Mouse (Mus musculus): ENCODE data around the gene Mrpl2. TPM values are rescaled to one million over a fixed set of nuclear protein-coding genes. Genes with fewer than 3 reads are reported as not detected.

Mrpl2 gene
- polyA plus RNA-seq (2015; fragmentation: Nextera tagmentation; extraction: Ambion mirVana): 63.2 and 70.1 TPM in 2 replicates

- under 1% methylated on average over 53 of the region's 53 CpGs for WGBS
- peak; percentile 66 for ATAC-seq (ENCODE audit: low read depth)
- H3K4me1 ChIP-seq (replicated peaks): peaks cover 35% of the 10 kb centered on the region
Measured at GRCm38 (mm10) chr17:46645561-46646321, at the start of gene Mrpl2, which contains the start of gene Klc4. Mrpl2 (plus strand) TSS chr17:46646229. Klc4 (minus strand) TSS chr17:46646022.

GRCm38 (mm10) chr17:46597956-46598355 lies 48.1 kb upstream of the Mrpl2 start:
- Histone ChIP-seq H3K4me3 (no peak overlapping the region), H3K4me1 (replicated peaks) (peaks cover 25% of the 10 kb centered on the region), H3K27ac (replicated peaks) (no peak overlapping the region), H3K27me3 (no peaks in the 10 kb centered on the region), H3K9me3 (no peaks in the 10 kb centered on the region), H3K36me3 (peaks cover 8% of the 10 kb centered on the region; the same call in 1 of the 2 replicates), H3K4me2 (no peak overlapping the region), H3K9ac (no peak overlapping the region)
- ATAC-seq (ENCODE audit: low read depth): no peak
- 95% methylated on average over 11 of the region's 11 CpGs for WGBS

More at GRCm38 (mm10) chr17:46645561-46646321, at the start of gene Mrpl2, which contains the start of gene Klc4:
- Histone ChIP-seq H3K4me2 (peak within 1 kb of the TSS; percentile 92), H3K27ac (replicated peaks) (peak within 1 kb of the TSS; percentile 91), H3K4me3 (peak within 1 kb of the TSS; percentile 82), H3K27me3 (no peaks in the 10 kb centered on the region), H3K9ac (peak within 1 kb of the TSS; percentile 89), H3K36me3 (peaks cover 31% of the 10 kb centered on the region), H3K9me3 (no peaks in the 10 kb centered on the region)

GRCm38 (mm10) chr17:46598963-46599362 lies 47.1 kb upstream of the Mrpl2 start:
- Histone ChIP-seq H3K27me3 (no peaks in the 10 kb centered on the region), H3K9ac (no peak overlapping the region), H3K27ac (replicated peaks) (no peak overlapping the region), H3K36me3 (peaks cover 8% of the 10 kb centered on the region; the same call in 1 of the 2 replicates), H3K4me3 (no peak overlapping the region), H3K4me2 (no peak overlapping the region), H3K9me3 (no peaks in the 10 kb centered on the region), H3K4me1 (replicated peaks) (peaks cover 18% of the 10 kb centered on the region)
- WGBS: 90% methylated on average over 4 of the region's 4 CpGs
- no peak for ATAC-seq (ENCODE audit: low read depth)

- no peak overlapping the region for H3K4me2 ChIP-seq
- WGBS: 88% methylated on average over 2 of the region's 2 CpGs
- H3K9me3 ChIP-seq: no peaks in the 10 kb centered on the region
- no peak for ATAC-seq (ENCODE audit: low read depth)
- H3K27ac ChIP-seq (replicated peaks): no peak overlapping the region
- H3K9ac ChIP-seq: no peak overlapping the region
- no peaks in the 10 kb centered on the region for H3K27me3 ChIP-seq
- H3K36me3 ChIP-seq: peaks cover 8% of the 10 kb centered on the region; the same call in 1 of the 2 replicates
- no peak overlapping the region for H3K4me3 ChIP-seq
- peaks cover 17% of the 10 kb centered on the region for H3K4me1 ChIP-seq (replicated peaks)
Measured at GRCm38 (mm10) chr17:46600569-46600968, 45.5 kb upstream of the Mrpl2 start.

- Histone ChIP-seq H3K4me1 (replicated peaks) (peaks cover 25% of the 10 kb centered on the region), H3K4me2 (no peak overlapping the region), H3K27me3 (no peaks in the 10 kb centered on the region), H3K36me3 (peaks cover 1% of the 10 kb centered on the region; the same call in 1 of the 2 replicates), H3K9me3 (no peaks in the 10 kb centered on the region), H3K4me3 (no peak overlapping the region), H3K9ac (no peak overlapping the region), H3K27ac (replicated peaks) (peak overlapping the region; percentile 42; the same call in 1 of the 2 replicates)
- ATAC-seq (ENCODE audit: low read depth): no peak
- 72% methylated on average over 9 of the region's 9 CpGs for WGBS
Measured at GRCm38 (mm10) chr17:46602212-46602611, 43.8 kb upstream of the Mrpl2 start.

- 96% methylated on average over 4 of the region's 4 CpGs for WGBS
- no peak for ATAC-seq (ENCODE audit: low read depth)
- peaks cover 35% of the 10 kb centered on the region for H3K4me1 ChIP-seq (replicated peaks)
Measured at GRCm38 (mm10) chr17:46603229-46603628, 42.8 kb upstream of the Mrpl2 start.

GRCm38 (mm10) chr17:46605126-46605525 lies 40.9 kb upstream of the Mrpl2 start:
- WGBS: 45% methylated on average over 5 of the region's 5 CpGs
- peak overlapping the region; percentile 52; the same call in 1 of the 2 replicates for H3K9ac ChIP-seq
- no peaks in the 10 kb centered on the region for H3K9me3 ChIP-seq
- ATAC-seq (ENCODE audit: low read depth): no peak
- no peaks in the 10 kb centered on the region for H3K27me3 ChIP-seq
- H3K4me2 ChIP-seq: 0 out of 2 replicates have a peak overlapping the region, but pooled peaks have one; percentile 13
- H3K36me3 ChIP-seq: no peaks in the 10 kb centered on the region
- peaks cover 48% of the 10 kb centered on the region for H3K4me1 ChIP-seq (replicated peaks)
- H3K27ac ChIP-seq (replicated peaks): peak overlapping the region; percentile 74
- no peak overlapping the region for H3K4me3 ChIP-seq

More at GRCm38 (mm10) chr17:46603229-46603628, 42.8 kb upstream of the Mrpl2 start:
- Histone ChIP-seq H3K27me3 (no peaks in the 10 kb centered on the region), H3K36me3 (no peaks in the 10 kb centered on the region), H3K27ac (replicated peaks) (0 out of 2 replicates have a peak overlapping the region, but pooled peaks have one; percentile 3), H3K4me2 (no peak overlapping the region), H3K4me3 (no peak overlapping the region), H3K9me3 (no peaks in the 10 kb centered on the region), H3K9ac (no peak overlapping the region)

- H3K27ac ChIP-seq (replicated peaks): 0 out of 2 replicates have a peak overlapping the region, but pooled peaks have one; percentile 74
- no peak overlapping the region for H3K9ac ChIP-seq
- H3K4me1 ChIP-seq (replicated peaks): peaks cover 55% of the 10 kb centered on the region
- no peaks in the 10 kb centered on the region for H3K9me3 ChIP-seq
- H3K27me3 ChIP-seq: no peaks in the 10 kb centered on the region
- H3K4me2 ChIP-seq: no peak overlapping the region
- H3K4me3 ChIP-seq: no peak overlapping the region
- WGBS: 86% methylated on average over 12 of the region's 12 CpGs
- ATAC-seq (ENCODE audit: low read depth): no peak
- no peaks in the 10 kb centered on the region for H3K36me3 ChIP-seq
Measured at GRCm38 (mm10) chr17:46605987-46606386, 40.0 kb upstream of the Mrpl2 start.

GRCm38 (mm10) chr17:46609721-46610514 lies 36.1 kb upstream of the Mrpl2 start:
- 48% methylated on average over 15 of the region's 15 CpGs for WGBS
- 0 out of 2 replicates have a peak overlapping the region, but pooled peaks have one; percentile 11 for H3K4me2 ChIP-seq
- H3K9ac ChIP-seq: no peak overlapping the region
- 0 out of 2 replicates have a peak, but pooled peaks have one; percentile 33 for ATAC-seq (ENCODE audit: low read depth)
- no peaks in the 10 kb centered on the region for H3K36me3 ChIP-seq
- no peaks in the 10 kb centered on the region for H3K9me3 ChIP-seq
- H3K27ac ChIP-seq (replicated peaks): 0 out of 2 replicates have a peak overlapping the region, but pooled peaks have one; percentile 5
- H3K4me1 ChIP-seq (replicated peaks): peaks cover 76% of the 10 kb centered on the region
- H3K27me3 ChIP-seq: no peaks in the 10 kb centered on the region
- no peak overlapping the region for H3K4me3 ChIP-seq

- H3K36me3 ChIP-seq: no peaks in the 10 kb centered on the region
- H3K27ac ChIP-seq (replicated peaks): no peak overlapping the region
- H3K4me3 ChIP-seq: no peak overlapping the region
- 97% methylated on average over 6 of the region's 6 CpGs for WGBS
- no peaks in the 10 kb centered on the region for H3K9me3 ChIP-seq
- ATAC-seq (ENCODE audit: low read depth): no peak
- H3K27me3 ChIP-seq: no peaks in the 10 kb centered on the region
- H3K9ac ChIP-seq: no peak overlapping the region
- H3K4me1 ChIP-seq (replicated peaks): peaks cover 63% of the 10 kb centered on the region
- H3K4me2 ChIP-seq: no peak overlapping the region
Measured at GRCm38 (mm10) chr17:46611316-46611715, 34.7 kb upstream of the Mrpl2 start.

- no peak for ATAC-seq (ENCODE audit: low read depth)
- H3K36me3 ChIP-seq: no peaks in the 10 kb centered on the region
- no peak overlapping the region for H3K4me2 ChIP-seq
- peaks cover 65% of the 10 kb centered on the region for H3K4me1 ChIP-seq (replicated peaks)
- H3K9me3 ChIP-seq: no peaks in the 10 kb centered on the region
- WGBS: 42% methylated on average over 2 of the region's 2 CpGs
- no peak overlapping the region for H3K27ac ChIP-seq (replicated peaks)
- H3K4me3 ChIP-seq: no peak overlapping the region
- H3K27me3 ChIP-seq: no peaks in the 10 kb centered on the region
- no peak overlapping the region for H3K9ac ChIP-seq
Measured at GRCm38 (mm10) chr17:46612189-46612588, 33.8 kb upstream of the Mrpl2 start.
